Mouse (Mus musculus) erythroblast, embryonic 14.5 days (primary cell): ENCODE data around the gene Asxl2.

Experiments
- GATA1 ChIP-seq: IDR thresholded peaks from 2 replicates; pipeline ENCODE4 v1.6.1; 2012; ENCODE audit warnings: low read length, inconsistent platforms, mixed read lengths
- TAL1 ChIP-seq: IDR thresholded peaks from 3 replicates; pipeline ENCODE4 v1.6.1; 2012; ENCODE audit warnings: low read length, inconsistent platforms, mixed read lengths

GRCm38 (mm10) chr12:3430985-3431384, 4.3 kb downstream of the Asxl2 start:
- no peak for TF ChIP-seq TAL1
- TF ChIP-seq GATA1, result no peak
